Mouse (Mus musculus): ENCODE measurements at regions not wholly inside any gene's neighbourhood (a gene's known extent, or its start where the extent isn't known, plus 50 kb on each side); places are given as distances from the start of the nearest gene placed in this dataset.

GRCm38 (mm10) chr1:177612546-177612945 lies 117.1 kb upstream of the 1700016C15Rik start:
- TF ChIP-seq MAX (IDR thresholded peaks at IDR 0.05): no peak
- TF ChIP-seq CEBPB (IDR thresholded peaks at IDR 0.05; ENCODE audit: low read depth): no peak
- TF ChIP-seq CTCF (IDR thresholded peaks at IDR 0.05; ENCODE audit: control insufficient read depth, insufficient read depth, insufficient read length): no peak
- no peak for TF ChIP-seq USF1 (IDR thresholded peaks at IDR 0.05; ENCODE audit: low read depth)
